Mouse (Mus musculus) right cerebral cortex, postnatal 36 days (tissue): ENCODE data around the gene Ugt1a6a.
"Not testable (repeated sequence)": the region's sequence is repeated elsewhere in the genome, so short reads cannot be mapped to it uniquely, and the experiment has no call there.

ENCODE experiments used
- DNase-seq, 2 experiments: peaks; one replicate each; pipeline ENCODE4 v3.0.0; 2022; ENCODE audit warnings: low spot score in 2 of 2, mixed read lengths in 1 of 2

Ugt1a6a gene

DNA sequence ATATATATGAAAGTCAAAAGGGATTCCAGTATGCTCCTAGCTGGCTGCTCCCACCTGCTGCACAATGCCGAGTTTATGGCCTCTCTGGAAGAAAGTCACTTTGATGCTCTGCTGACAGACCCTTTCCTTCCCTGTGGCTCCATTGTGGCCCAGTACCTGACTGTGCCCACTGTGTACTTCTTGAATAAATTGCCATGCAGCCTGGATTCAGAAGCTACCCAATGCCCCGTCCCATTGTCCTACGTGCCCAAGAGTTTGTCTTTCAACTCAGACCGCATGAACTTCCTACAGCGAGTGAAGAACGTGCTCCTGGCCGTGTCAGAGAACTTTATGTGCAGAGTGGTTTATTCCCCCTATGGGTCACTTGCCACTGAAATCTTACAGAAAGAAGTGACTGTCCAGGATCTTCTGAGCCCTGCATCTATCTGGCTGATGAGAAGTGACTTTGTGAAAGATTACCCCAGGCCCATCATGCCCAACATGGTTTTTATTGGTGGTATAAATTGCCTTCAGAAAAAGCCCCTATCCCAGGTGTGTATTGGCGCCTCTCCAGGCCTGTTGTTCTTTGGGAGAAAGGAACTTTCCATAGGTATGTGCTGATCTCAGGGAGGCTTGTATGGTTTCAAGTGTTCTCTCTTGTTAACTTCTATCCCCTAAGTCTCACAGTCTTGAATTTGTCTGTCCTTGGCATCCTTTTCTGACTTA, 77.9 kb downstream of the Ugt1a6a start:
- no peak for DNase-seq

DNA sequence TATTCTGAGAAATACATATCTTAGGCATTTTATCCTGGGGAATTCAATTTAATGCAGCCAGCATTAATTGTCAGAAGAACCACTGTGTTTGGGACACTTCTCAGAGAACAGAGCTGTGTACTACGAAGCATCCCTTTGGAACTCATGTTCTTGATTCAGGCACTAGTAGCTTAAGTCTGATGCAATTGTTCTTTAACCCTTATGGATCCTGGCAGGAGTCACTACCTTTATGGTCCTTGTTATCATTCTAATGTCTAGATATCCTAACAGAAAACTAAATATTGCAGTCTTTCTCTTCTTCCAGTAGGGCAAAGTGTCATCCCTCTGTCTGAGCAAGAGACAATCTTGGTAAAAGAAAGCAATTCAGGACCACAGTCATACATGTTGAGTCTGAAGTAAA, 78.5 kb downstream of the Ugt1a6a start:
- no peak for DNase-seq

DNA sequence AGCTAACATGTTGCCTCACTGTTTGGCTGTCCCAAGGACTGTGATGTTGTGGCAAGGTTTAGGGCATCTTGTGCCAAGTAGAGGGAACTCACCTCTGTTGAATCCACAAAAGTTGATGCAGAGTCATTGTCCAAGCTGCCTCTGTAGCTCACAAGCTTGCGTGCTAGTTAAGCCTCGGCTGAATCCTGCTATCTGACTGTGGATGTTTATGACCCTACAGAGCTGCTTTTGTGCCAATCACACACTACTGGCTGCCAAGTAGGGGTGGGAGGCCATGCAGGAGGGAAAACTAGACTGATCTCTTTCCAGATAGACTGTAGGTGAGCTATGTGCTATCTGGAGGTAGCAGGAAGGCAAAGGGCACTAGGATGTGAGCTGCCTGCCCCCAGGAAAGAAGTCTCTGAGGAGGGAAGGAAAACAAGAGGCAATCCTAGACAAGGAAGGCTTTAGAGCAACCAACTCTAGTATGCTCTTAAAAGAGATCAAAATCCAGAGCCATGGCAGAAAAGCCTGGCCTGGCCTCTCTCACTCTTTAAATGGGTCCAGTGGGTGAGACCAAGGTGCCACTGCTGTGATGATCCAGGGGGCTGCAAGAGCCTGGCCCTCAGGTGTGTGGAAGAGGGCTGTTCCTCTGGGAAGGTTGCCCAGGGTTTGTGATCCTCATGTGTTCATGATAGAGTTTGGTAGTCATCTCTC, 79.3 kb downstream of the Ugt1a6a start:
- DNase-seq = no peak

DNA sequence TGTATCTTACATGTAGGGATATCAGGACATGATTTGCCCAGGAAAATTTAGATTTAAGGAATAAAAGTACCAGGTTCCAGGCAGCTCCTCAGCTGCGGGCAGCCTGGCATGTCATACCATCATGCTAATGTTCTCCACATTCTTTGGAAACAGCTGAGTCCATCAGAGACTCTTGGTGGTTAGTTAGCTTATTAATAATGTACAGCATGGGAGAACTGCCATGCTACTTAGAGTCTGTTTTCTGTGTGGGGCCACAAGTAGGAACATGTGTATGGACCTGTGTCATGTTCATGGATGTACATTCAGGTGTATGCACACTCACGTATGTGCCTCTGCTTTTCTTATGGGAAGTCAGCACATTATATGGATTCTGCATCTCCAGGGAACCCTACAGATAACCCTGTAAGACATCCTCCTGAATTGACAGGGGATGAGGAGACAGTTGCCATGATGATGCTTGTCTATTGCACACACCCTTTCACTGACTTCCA, 79.9 kb downstream of the Ugt1a6a start:
- no peak for DNase-seq

DNA sequence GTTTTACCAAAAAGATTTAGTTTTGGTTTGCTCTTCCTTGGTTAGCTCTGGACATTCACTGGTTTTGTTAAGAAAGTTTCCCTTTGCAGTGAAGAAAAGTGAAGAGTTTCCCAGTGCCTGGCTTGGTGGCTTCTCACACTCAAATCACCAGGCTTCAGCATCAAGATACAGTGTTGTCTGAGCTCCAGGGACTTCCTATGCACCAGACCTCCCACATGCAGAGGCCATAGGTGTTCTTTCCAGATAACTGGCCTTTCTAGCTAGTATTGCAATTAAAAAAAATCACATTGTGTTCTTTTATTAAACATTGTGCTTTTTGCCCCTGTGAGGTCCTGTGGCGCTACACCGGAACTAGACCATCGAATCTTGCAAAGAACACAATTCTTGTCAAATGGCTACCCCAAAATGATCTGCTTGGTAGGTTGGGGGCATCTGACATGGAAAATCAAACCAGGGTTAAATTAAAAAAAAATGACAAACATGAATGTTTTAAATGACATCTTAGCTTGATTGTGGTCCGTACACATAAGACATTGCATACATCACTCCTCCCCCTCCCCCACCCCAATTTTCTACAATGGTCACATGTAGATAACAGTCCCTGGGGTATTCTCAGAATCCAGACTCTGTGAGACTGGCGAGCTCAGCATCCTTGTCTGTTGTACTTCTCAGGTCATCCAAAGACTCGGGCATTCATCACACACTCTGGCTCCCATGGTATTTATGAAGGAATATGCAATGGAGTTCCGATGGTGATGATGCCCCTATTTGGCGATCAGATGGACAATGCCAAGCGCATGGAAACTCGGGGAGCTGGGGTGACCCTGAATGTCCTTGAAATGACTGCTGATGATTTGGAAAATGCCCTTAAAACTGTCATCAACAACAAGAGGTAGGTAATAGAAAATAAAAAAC, 81.1 kb downstream of the Ugt1a6a start:
- no peak for DNase-seq

DNA sequence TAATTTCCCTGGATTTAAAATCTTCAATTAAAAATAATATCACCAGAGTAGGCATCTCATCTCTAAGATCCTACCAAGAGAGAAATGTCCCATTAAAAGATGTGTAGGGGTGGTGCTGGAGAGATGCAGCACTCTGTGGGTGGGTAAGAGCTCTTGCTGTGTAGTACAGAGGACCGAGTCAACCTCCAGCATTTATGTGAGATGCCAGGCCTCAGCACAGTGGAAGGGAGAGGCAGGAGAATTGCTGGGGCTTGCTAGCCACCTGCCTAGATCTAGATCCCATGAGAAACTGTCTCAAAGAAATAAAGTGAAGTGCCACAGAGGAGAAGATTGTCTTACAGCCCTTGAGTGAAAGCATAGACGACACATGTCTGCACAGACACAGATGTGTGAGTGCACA, 81.9 kb downstream of the Ugt1a6a start:
- DNase-seq = no peak

DNA sequence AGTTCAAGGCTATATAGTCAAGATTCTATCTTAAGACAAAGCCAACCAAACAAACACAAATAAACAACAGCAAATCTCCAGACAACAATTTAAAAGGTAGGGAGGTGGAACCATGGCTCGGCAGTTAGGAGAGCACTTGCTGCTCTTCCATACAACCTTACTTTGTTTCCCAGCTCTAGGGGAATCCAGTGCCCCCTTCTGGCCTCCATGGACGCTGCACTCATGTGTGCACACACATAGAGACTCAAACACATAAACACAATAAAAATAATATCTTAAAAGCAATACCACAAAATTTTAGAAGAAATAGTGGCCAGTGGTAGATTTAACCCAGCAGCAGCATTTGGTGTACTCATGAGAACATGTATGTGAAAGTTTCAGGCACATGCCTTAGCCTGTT, 82.5 kb downstream of the Ugt1a6a start:
- no peak for DNase-seq

DNA sequence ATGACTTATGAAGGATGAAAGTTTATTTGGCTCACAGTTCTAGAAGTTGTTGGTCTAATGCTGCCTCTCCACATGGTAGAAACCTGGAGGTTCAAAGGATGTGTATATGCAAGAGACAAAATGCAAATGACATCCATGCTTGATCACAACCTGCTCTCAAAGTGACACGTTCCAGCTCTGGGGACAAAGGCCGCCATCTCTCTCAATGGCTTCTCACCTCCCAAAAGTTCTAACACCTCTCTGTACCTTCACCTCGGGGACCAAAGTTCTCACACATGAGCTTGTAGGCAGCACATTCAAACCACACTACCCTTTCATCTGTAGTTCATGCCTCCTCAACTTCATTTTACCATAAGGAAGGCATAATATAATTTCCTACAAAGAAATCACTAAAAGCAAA, 83.0 kb downstream of the Ugt1a6a start:
- DNase-seq = no peak

DNA sequence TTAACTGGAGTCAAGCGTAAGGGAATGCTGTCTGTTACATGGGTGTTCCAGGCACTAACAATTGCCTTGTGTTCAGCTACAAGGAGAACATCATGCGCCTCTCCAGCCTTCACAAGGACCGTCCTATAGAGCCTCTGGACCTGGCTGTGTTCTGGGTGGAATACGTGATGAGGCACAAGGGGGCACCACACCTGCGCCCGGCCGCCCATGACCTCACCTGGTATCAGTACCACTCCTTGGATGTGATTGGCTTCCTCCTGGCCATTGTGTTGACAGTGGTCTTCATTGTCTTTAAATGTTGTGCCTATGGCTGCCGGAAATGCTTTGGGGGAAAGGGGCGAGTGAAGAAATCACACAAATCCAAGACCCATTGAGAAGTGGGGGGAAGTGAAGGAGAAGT, 83.4 kb downstream of the Ugt1a6a start:
- no peak for DNase-seq

DNA sequence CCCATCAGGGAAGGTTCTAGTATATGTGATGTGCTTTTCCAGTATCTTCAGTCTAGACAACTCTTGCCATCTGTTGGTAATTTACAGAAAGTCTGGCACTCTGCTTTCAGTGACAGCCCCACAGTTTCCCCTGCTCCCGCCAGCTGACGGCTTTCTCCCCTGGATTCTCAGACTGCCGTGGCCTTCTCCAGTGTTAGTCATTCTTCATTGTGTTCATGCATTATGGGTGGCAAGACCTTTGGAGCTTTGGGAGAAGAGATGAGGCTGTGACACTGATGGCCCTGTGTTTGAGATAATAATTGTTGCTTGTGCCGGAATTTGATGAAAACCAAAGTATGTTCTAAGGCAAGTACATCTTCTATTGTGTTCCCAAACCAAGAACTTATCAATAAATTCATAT, 84.0 kb downstream of the Ugt1a6a start:
- no peak for DNase-seq

DNA sequence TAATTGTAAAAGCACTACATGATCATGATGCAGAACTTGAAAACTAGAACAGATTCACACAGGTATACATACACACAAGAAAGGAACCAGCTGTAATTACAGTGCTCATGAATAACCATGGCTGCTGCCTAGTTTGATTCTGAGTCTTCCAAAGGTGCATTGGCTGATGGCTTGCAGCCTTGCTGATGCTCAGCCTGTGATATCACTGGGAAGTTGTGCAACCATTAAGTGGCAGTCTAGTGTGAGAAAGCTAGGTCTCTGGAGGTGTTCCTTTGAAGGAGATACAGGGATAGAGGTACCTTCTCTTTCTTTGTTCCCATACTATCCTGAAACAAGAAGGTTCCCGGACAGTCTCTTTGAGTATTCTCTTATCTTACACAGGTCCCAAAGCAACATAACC, 84.4 kb downstream of the Ugt1a6a start:
- no peak for DNase-seq

DNA sequence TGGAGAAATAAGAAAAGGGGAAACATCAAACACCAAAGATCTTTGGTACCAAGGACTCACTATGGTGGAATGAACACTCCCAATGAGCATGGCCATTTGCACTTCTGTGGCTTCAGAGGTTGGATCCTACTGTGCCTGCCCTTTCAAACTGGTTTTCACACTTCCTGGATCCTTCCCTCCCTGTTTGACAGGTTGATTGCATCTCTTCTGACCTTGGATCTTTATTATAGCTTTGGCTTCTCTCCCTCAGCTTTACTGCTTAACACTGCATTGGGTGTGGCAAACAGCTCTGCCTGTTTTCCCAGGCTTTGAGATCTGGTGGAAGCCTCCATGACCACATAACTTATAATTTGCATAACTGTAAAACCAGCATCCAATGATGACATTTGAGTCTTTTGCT, 85.7 kb downstream of the Ugt1a6a start:
- DNase-seq = no peak

DNA sequence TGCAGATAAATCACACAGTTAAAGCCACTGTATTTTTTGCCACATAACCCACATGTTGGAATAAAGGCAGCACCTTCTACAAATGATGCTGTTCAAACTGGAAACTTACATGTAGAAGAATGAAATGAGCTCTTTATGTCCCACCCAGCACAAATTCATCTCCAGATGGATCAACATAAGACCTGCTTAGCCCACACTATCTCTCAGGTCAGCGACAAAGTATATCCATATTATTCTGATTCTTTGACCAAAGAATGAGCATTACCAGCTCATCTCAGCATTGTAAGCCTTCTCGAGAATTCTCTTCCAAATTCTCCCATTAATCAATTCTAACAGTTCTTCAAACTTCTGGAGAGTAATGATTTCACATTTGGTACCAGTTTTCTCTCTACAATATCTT, 87.6 kb downstream of the Ugt1a6a start:
- DNase-seq = no peak

DNA sequence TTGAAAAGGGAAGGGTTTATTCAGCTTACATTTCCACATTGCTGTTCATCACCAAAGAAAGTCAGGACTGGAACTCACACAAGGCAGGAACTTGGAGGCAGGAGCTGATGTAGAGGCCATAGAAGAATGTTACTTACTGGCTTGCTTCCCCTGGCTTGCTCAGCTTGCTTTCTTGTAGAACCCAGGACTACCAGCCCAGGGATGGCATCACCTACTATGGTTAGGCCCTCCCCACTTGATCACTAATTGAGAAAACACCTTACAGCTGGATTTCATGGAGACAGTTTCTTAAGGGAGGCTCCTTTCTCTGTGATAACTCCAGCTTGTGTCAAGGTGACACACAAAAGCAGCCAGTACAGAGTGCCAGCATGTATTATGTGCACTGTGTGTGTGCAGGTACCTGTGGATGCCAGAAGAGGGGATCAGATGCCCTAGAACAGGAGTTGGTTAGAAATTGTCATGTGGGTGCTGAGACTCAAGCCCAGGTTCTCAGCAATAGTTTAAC, 88.5 kb downstream of the Ugt1a6a start:
- DNase-seq = not testable (repeated sequence)

DNA sequence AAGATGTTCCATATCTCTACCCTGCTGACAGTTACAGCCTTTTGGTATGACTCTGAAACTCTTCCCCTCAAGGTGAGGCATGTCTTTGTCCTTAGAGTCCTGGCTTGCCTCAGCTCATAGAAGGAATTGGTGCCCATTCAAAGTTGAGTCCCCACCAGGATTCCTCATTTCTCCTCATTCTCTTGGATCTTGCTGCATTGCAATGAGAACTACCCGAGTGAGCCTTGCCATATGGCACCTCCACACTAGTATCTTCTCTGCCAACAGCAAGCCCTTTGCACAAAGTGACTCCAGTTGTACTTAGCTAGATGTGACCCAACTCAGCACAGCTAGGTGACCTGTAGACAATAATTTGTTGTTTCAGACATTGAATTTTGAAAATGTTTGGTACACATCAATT, 89.0 kb downstream of the Ugt1a6a start:
- no peak for DNase-seq

DNA sequence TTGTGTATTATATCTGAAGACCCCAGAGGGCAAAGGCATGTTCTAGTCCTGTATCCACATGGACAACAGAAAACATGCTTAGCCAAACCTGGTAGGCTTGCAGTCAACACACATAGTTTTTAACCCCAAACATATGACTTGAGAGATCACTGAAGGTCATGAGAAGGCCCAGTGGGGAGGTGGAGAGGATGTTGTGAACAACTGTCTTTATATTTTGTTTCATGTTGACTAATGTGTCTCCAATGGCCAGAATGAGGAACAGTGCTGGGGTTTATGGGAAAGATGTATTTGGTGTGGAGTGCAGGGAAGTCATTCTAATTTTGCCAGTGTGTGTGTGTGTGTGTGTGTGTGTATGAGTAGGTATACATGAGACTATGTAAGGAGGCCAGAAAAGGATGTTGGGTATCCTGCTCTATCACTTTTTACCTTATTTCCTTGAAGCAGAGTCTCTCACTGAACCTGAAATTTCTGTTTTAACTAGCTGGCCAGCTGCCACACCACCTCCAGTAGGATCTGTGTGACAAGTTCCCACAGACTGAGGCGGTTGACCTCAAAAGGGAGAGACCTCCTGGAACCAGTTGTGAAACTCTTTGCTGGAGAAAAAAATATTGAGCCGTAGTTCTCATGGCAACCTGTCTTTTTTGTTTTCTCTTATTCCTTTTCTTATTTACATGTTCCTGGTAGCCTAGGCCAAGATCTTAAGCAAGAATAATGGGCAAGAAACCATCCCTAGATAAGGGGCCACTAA, 89.6 kb downstream of the Ugt1a6a start:
- DNase-seq = no peak

DNA sequence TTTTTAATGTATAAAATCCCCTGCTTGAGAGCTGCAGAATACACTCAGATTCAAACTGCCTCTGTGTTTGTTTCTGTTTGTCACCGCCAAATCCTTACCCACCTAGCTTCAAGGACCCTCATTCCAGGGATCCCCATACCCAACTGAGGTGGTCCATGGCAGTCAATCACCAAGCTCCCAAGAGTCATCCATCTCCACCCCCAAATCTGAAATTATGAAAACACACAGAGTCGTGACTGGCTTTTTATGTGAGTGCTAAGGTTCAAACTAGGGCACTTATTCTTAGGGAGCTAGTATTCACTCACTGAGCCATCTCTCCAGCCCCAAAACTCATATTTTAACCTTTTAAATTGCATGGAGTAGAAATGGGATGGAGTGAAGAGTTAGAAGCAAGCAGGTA, 90.7 kb downstream of the Ugt1a6a start:
- DNase-seq = not testable (repeated sequence)

DNA sequence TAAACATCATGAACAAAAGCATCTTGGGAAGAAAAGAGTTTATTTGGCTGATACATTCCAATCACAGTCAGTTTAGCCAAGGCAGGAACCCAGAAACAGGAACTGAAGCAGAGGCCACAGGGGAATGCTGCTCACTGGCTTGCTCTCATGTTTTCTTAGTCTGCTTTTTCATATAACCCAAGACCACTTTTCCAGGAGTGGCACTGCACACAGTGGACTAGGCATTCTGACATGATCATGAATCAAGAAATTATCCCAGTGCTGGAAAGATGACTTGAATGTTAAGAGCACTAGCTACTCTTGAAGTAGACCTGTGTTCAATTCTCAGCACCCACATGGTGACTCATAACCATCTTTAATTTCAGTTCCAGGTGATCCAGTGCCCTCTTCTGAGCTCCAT, 91.1 kb downstream of the Ugt1a6a start:
- DNase-seq = no peak

DNA sequence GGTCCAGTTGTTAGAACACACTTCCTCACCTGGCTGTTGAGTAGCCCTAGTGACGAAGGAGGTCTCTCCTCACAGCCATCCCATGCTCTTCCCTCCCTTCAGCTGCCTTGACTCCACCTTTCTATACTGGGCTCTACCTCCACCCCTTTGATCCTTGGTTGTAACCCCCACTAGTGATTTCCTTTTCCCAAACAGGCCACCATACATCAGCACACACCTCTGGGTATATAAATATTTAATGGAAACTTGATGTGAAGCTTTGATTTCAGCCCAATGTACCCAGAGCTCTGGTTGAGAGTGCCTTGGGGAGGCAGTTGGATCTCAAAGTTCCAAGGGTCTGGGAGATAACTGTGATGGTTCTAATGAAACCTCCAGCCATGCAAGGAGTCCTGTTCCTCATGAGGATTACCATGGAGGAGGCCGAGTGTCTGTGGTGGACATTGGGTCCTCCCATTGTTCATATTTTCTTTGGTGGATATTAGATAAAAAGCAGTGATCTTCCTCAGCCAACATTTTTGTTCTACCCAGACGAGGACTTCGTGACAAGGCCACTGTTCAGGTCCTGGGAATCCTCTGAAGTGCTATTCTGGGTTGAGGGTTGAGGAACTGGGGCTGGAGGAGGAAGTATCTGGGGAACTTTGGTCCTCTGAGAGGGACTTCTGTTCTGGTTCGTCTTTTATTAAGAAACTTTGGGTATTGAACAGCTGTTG, 92.2 kb downstream of the Ugt1a6a start, which contains the start of gene Mroh2a:
TSS of gene Mroh2a (plus strand) at position 317 of the 710 bp plus-strand sequence.
- DNase-seq = no peak

DNA sequence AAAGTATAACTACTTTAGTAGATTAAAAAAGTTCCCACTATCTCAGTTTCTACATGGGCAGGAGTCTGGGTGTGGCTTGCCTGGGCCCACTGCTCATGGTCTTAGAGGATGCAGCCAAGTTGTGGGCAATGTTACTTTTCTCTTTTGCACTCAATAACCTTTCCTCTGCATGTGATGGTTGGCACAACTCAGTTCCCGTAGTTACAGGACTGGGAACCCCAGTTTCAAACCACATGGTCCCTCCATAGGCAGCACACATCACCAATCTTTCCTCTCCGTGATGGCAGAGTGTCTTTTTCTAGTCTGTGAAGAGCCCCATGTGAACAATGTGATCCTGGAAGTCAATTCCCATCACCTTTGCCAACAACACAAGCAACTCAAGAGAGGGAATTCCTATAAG, 92.9 kb downstream of the Ugt1a6a start:
- DNase-seq = no peak

DNA sequence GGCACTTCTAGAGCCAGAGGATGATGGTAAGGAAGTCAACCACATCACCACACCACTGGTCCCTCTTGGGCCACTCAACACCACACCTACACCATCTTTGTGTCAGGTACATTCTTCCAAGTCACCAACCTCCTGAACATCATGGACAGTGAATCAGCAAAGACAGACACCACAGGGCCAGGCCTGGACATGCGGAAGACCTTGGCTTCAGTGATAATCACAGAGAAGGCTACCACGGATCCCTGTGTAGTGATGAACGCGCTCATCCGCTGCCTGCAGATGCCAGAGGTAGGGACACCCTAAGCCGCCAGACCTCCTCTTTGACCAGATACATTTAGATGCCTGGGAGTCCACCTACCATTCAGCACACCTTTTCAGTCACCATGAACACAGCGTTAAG, 93.5 kb downstream of the Ugt1a6a start:
- DNase-seq = no peak
